Mouse (Mus musculus) adrenal gland, postnatal 36 days (tissue): Measurements from ENCODE around the gene Cnnm4. TPM values are rescaled to one million over a fixed set of nuclear protein-coding genes. Genes with fewer than 3 reads are reported as not detected.

Source experiments
- DNase-seq, 2 experiments: peaks; one replicate each; pipeline ENCODE4 v3.0.0; 2021; ENCODE audit warnings: mixed read lengths in 1 of 2
- total RNA-seq, 2 experiments: library from RNA; stranded (reverse); gene quantifications; 2 replicates each; pipeline ENCODE4 v1.2.3; 2021

The Cnnm4 gene
- total RNA-seq, 2 experiments from 2014 or later, result 3.9 to 4.9 TPM

GRCm38 (mm10) chr1:36473211-36473780, 1.9 kb downstream of the Cnnm4 start:
- DNase-seq, result no peak

GRCm38 (mm10) chr1:36474646-36475045, 3.2 kb downstream of the Cnnm4 start:
- DNase-seq, result no peak

- DNase-seq, result no peak
Measured at GRCm38 (mm10) chr1:36475480-36476110, 4.2 kb downstream of the Cnnm4 start.

- no peak for DNase-seq
Measured at GRCm38 (mm10) chr1:36476426-36476825, 5.0 kb downstream of the Cnnm4 start.

- peak in 1 of 2 experiments; percentile 9 for DNase-seq
Measured at GRCm38 (mm10) chr1:36478343-36478795, 6.9 kb downstream of the Cnnm4 start.

GRCm38 (mm10) chr1:36479903-36480899, 8.8 kb downstream of the Cnnm4 start:
- DNase-seq, result no peak

- DNase-seq, result no peak
Measured at GRCm38 (mm10) chr1:36483825-36484224, 12.4 kb downstream of the Cnnm4 start.

- DNase-seq, result no peak
Measured at GRCm38 (mm10) chr1:36485080-36485479, 13.7 kb downstream of the Cnnm4 start.

GRCm38 (mm10) chr1:36487111-36487510, 15.7 kb downstream of the Cnnm4 start:
- DNase-seq, result no peak

- DNase-seq, result no peak
Measured at GRCm38 (mm10) chr1:36489661-36490060, 18.2 kb downstream of the Cnnm4 start.

GRCm38 (mm10) chr1:36492416-36493139, 21.2 kb downstream of the Cnnm4 start:
- DNase-seq, result peak; percentile 42 to 60

- DNase-seq, result no peak
Measured at GRCm38 (mm10) chr1:36493299-36493698, 21.9 kb downstream of the Cnnm4 start.

GRCm38 (mm10) chr1:36496719-36497118, 25.3 kb downstream of the Cnnm4 start:
- peak; percentile 27 to 44 for DNase-seq

- DNase-seq, result no peak
Measured at GRCm38 (mm10) chr1:36497312-36497711, 25.9 kb downstream of the Cnnm4 start.

- peak; percentile 73 to 80 for DNase-seq
Measured at GRCm38 (mm10) chr1:36501261-36501660, 29.8 kb downstream of the Cnnm4 start.

GRCm38 (mm10) chr1:36508238-36508637, 36.8 kb downstream of the Cnnm4 start:
- DNase-seq, result no peak

GRCm38 (mm10) chr1:36511289-36512021, 40.0 kb downstream of the Cnnm4 start, which contains the start of gene Cnnm3:
Gene Cnnm3, plus strand, starts transcription at chr1:36511867.
- DNase-seq, result peak; percentile 100

- DNase-seq, result peak; percentile 62 to 72
Measured at GRCm38 (mm10) chr1:36512089-36512965, 40.9 kb downstream of the Cnnm4 start.

GRCm38 (mm10) chr1:36512966-36513280, 41.5 kb downstream of the Cnnm4 start:
- DNase-seq, result no peak

GRCm38 (mm10) chr1:36513310-36513709, 41.9 kb downstream of the Cnnm4 start:
- no peak for DNase-seq
